Mouse (Mus musculus) spleen, postnatal 14 days (tissue): ENCODE measurements at regions not wholly inside any gene's neighbourhood (a gene's known extent, or its start where the extent isn't known, plus 50 kb on each side); places are given as distances from the start of the nearest gene placed in this dataset.

Source experiments
- DNase-seq, 2 experiments: peaks; one replicate each; pipeline ENCODE4 v3.0.0; 2021 to 2022; ENCODE audit warnings: low spot score in 2 of 2

DNA sequence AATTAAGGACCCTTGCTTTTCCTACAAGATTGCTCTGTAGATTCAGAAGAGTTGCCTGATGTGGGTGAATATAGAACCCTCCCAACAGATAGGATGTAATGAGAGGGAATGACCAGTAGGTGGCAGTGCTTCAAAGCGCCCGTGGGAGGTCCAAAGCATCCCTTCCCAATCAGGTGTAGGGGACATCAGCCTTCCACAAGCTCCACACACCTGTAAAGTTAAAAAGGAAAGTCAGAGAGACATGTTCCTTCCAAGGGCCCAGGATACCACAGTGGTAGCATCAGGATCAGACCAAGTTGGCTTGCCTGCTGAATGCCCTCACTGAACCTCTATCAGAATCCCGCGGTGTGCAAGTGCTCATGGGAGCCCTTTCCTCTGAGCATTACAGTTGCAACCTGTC is 75.7 kb upstream of the Zfp618 start:
- no peak for DNase-seq

DNA sequence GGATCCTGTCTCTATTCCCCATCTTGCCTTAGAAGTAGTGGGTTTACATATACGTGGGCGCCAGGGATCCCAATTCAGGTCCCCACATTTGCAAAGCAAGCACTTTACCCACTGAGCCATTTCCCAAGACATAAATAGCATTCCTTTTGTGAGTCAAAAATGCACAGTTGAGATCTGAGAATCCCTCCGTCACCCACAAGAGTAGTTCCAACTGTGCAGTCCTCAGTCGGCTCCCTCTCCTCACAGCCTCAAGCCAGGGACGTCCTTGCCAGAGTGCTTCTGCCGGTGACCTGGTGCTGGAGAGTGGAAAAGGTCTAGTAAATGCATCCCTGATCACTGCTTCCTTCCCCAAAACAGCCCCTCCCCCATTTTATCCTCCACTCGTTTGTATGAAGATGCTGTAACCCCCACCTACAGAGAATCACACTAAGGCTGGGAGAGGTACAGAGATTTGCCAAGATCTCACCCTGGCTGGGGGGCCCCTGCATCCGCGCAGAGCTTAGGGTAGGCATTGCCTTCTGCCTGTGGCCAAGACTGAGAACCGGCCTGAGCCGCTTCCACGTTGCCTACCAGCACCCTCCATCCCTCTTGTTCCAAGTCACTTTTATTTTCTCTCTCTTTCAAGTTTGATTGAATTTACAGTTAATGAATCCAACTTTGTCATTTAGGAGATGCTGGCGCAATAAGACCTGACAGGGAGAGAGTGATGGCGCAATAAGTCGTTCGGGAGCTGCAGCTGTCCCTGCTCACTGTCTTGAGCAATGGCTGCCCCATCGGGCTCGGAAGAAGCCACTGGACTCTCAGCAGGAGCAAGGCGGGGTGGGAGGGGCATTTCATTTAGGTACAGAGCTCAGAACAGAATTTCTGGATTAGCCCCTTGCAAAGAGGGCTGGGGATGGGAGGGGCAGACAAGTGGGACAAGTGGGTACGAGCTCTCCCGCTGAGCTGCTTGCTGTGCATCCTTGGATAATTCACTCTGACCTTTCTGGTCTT is 74.5 kb upstream of the Zfp618 start:
- DNase-seq: no peak

DNA sequence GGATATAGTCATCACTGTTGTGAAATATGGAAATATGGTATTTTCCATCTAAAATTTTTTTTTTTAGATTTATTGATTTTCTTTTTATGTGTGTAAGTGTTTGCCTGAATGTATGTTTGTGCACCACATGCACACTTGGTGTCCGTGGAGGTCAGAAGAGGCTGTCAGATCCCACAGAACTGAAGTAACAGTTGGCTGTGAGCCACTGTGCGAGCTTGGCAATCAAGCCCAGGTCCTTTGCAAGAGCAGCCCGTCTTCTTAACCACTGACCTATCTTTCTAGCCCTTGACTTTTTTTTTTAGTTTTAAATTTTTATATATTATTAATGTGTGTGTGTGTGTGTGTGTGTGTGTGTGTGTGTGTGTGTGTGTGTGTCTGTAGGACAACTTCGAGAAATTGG is 52.5 kb upstream of the Zfp618 start:
- no peak for DNase-seq
